ENCODE assay signal across 25 mouse cellular contexts in the genomic region with DNA sequence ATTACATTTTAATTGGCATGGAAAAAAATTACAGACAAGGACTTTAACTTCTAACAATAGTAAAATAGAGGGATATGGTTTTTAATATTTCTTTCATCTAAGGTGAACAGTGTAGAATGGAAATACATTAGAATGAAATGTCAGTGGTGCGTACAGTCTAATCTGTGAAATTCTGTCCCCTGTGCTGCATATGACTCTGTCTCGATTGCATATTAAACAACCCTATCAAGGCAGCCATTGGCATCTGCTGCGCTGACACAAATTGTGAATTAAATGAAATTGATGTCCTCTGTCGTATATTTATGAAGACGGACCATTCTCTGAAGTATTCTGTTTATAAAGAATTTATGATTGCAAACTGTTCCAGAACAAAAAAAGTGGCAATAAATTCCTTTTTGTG.
"Had no signal": no experiment of that assay in that cellular context is flagged by ENCODE, and none has a peak within 500 bp of the region (broad histone marks: within the 10 kb centered on the region; RNA-seq: fewer than 3 reads in every experiment).

No protein-coding gene starts in this region.

- DNase-seq: kidney, adult 18-20 months; kidney, adult 9 months; kidney, postnatal 25 days; layer of hippocampus, adult 9-11 months; liver; lung, adult 18-20 months; lung, postnatal 10 days; lung, postnatal 36 days; right cerebral cortex, adult 18-20 months; right cerebral cortex, postnatal 14 days; right cerebral cortex, postnatal 4 days; thymus, adult 2 months; thymus, postnatal 14 days; thymus, postnatal 4 days had no signal

- ATAC-seq: intestine, embryonic 16.5 days; liver, embryonic 12.5 days had no signal

- H3K4me3 ChIP-seq: layer of hippocampus, adult 2 months; limb, embryonic 10.5 days; limb, embryonic 13.5 days; liver, embryonic 12.5 days; liver, embryonic 15.5 days; lung, embryonic 15.5 days; megakaryocyte, embryonic 14.5 days; midbrain, embryonic 10.5 days had no signal

- H3K36me3 ChIP-seq: limb, embryonic 10.5 days; limb, embryonic 13.5 days; liver, embryonic 12.5 days; liver, embryonic 15.5 days; lung, embryonic 15.5 days; midbrain, embryonic 10.5 days had no signal

- H3K9ac ChIP-seq: limb, embryonic 13.5 days; liver, embryonic 12.5 days; liver, embryonic 15.5 days; lung, embryonic 15.5 days had no signal

- H3K4me2 ChIP-seq: limb, embryonic 13.5 days; liver, embryonic 12.5 days; liver, embryonic 15.5 days; lung, embryonic 15.5 days had no signal

- H3K9me3 ChIP-seq: limb, embryonic 10.5 days; limb, embryonic 13.5 days; liver, embryonic 12.5 days; liver, embryonic 15.5 days; lung, embryonic 15.5 days; megakaryocyte, embryonic 14.5 days; midbrain, embryonic 10.5 days had no signal

- H3K27me3 ChIP-seq: limb, embryonic 13.5 days; liver, embryonic 12.5 days; liver, embryonic 15.5 days; lung, embryonic 15.5 days; megakaryocyte, embryonic 14.5 days had no signal

- H3K4me1 ChIP-seq: limb, embryonic 10.5 days; limb, embryonic 13.5 days; liver, embryonic 12.5 days; liver, embryonic 15.5 days; lung, embryonic 15.5 days; megakaryocyte, embryonic 14.5 days had no signal

- H3K27ac ChIP-seq: kidney, postnatal 0 days; layer of hippocampus, adult 2 months; limb, embryonic 10.5 days; limb, embryonic 13.5 days; liver, embryonic 12.5 days; liver, embryonic 15.5 days; lung, embryonic 15.5 days; midbrain, embryonic 10.5 days; stomach, postnatal 0 days had no signal
